30 mouse cellular contexts compared by ENCODE assay signal in genomic region chr17:87289367-87289766, GRCm38 (mm10). TPM values are rescaled to one million over a fixed set of nuclear protein-coding genes. Genes with fewer than 3 reads are reported as not detected.
DNase-seq lines count a peak whose midpoint lies in the region; TF ChIP-seq lines count a peak whose summit lies in the region.
"Had no signal": no experiment of that assay in that cellular context is flagged by ENCODE, and none has a peak within 500 bp of the region (broad histone marks: within the 10 kb centered on the region; RNA-seq: fewer than 3 reads in every experiment).

No protein-coding gene starts in this region.

- H3K36me3 ChIP-seq in liver, adult 2 months (ENCODE audit: control insufficient read depth, insufficient read depth, low read length): peaks cover 6% of the 10 kb centered on the region; the same call in 1 of the 2 replicates
- peaks cover 35% of the 10 kb centered on the region for H3K36me3 ChIP-seq in small intestine, adult 2 months (ENCODE audit: control insufficient read depth, insufficient read depth, low read length)
- H3K36me3 ChIP-seq in heart, embryonic 10.5 days: no peaks in the 10 kb centered on the region
- H3K36me3 ChIP-seq: embryonic facial prominence, embryonic 10.5 days; embryonic facial prominence, embryonic 15.5 days; hindbrain, embryonic 12.5 days; limb, embryonic 13.5 days; midbrain, embryonic 10.5 days; midbrain, embryonic 15.5 days; neural tube, embryonic 15.5 days had no signal

- no peaks in the 10 kb centered on the region for H3K27me3 ChIP-seq in liver, adult 2 months (ENCODE audit: control insufficient read depth, insufficient read depth, low read length)
- H3K27me3 ChIP-seq in small intestine, adult 2 months (ENCODE audit: control insufficient read depth, insufficient read depth, low read length): no peaks in the 10 kb centered on the region
- peaks cover 63% of the 10 kb centered on the region for H3K27me3 ChIP-seq in heart, embryonic 10.5 days (ENCODE audit: insufficient read depth, poor library complexity, severe bottlenecking)

- peak overlapping the region; percentile 38; the same call in 1 of the 2 replicates for H3K9ac ChIP-seq in liver, adult 2 months (ENCODE audit: low read depth, low read length)
- H3K9ac ChIP-seq: embryonic facial prominence, embryonic 15.5 days; forebrain, embryonic 13.5 days; hindbrain, embryonic 12.5 days; limb, embryonic 13.5 days; liver, embryonic 14.5 days; lung, embryonic 15.5 days; midbrain, embryonic 15.5 days; neural tube, embryonic 15.5 days had no signal

- peaks cover 34% of the 10 kb centered on the region; the same call in 1 of the 2 replicates for H3K79me2 ChIP-seq in liver, adult 2 months (ENCODE audit: control insufficient read depth, insufficient read depth, low read length)

- TF ChIP-seq CTCF in liver, adult 2 months (IDR thresholded peaks at IDR 0.05; ENCODE audit: low read depth, low read length): no peak
- no peak for TF ChIP-seq CTCF in small intestine, adult 2 months (IDR thresholded peaks at IDR 0.05; ENCODE audit: extremely low read depth, insufficient read length, insufficient replicate concordance, low read depth, low read length)

- 33% methylated on average over 5 of the region's 5 CpGs for WGBS in liver, adult 2 months
- WGBS in small intestine, adult 2 months: 34% methylated on average over 5 of the region's 5 CpGs
- WGBS in heart, embryonic 10.5 days: 78% methylated on average over 5 of the region's 5 CpGs

- TF ChIP-seq POLR2A in liver, adult 2 months (IDR thresholded peaks at IDR 0.05; ENCODE audit: extremely low read depth, insufficient read depth, low read length): no peak
- TF ChIP-seq POLR2A in small intestine, adult 2 months (IDR thresholded peaks at IDR 0.05; ENCODE audit: low read depth, low read length): 0 out of 2 replicates have a peak, but pooled peaks have one; percentile 11

- peaks cover 75% of the 10 kb centered on the region for H3K4me1 ChIP-seq in liver, adult 2 months (ENCODE audit: control insufficient read depth, insufficient read depth, low read length)
- H3K4me1 ChIP-seq in small intestine, adult 2 months (ENCODE audit: control insufficient read depth, insufficient read depth, insufficient read length, low read length): peaks cover 35% of the 10 kb centered on the region
- peaks cover 10% of the 10 kb centered on the region; the same call in 1 of the 2 replicates for H3K4me1 ChIP-seq in heart, embryonic 10.5 days

- H3K27ac ChIP-seq in liver, adult 2 months (replicated peaks; ENCODE audit: insufficient read depth, low read depth, low read length): peak overlapping the region; percentile 94
- H3K27ac ChIP-seq in small intestine, adult 2 months (ENCODE audit: insufficient read depth, low read depth, low read length): peak overlapping the region; percentile 78
- H3K27ac ChIP-seq in heart, embryonic 10.5 days: no peak overlapping the region
- H3K27ac ChIP-seq: embryonic facial prominence, embryonic 10.5 days; embryonic facial prominence, embryonic 15.5 days; forebrain, embryonic 13.5 days; hindbrain, embryonic 12.5 days; hindbrain, postnatal 0 days; layer of hippocampus, adult 2 months; limb, embryonic 13.5 days; liver, embryonic 14.5 days; lung, embryonic 15.5 days; midbrain, embryonic 10.5 days; midbrain, embryonic 15.5 days; neural tube, embryonic 15.5 days had no signal

- DNase-seq in liver, adult 2 months (ENCODE audit: extremely low read depth, low read depth, low spot score): peak; percentile 89
- no peak for DNase-seq in liver
- DNase-seq in kidney, postnatal 10 days: peak; percentile 45
- DNase-seq in testis, postnatal 10 days (ENCODE audit: low spot score): no peak
- DNase-seq in heart, embryonic 10.5 days (ENCODE audit: low spot score): no peak
- no peak for DNase-seq in embryo, embryonic 10 days (ENCODE audit: low spot score)
- DNase-seq: adrenal gland, postnatal 36 days; B cell, adult 2 months; cerebellum, adult 18-20 months; cerebellum, postnatal 10 days; gastrocnemius, postnatal 14 days; heart, adult 11 months; heart, postnatal 36 days; retina, postnatal 1 day; right cerebral cortex, postnatal 25 days; spleen, adult 18-20 months; thymus, postnatal 14 days had no signal

- no peak overlapping the region for H3K4me3 ChIP-seq in liver, adult 2 months (ENCODE audit: insufficient read depth, low read depth, low read length)
- H3K4me3 ChIP-seq in small intestine, adult 2 months (ENCODE audit: low read depth, low read length): no peak overlapping the region
- H3K4me3 ChIP-seq in heart, embryonic 10.5 days: no peak overlapping the region
- H3K4me3 ChIP-seq: embryonic facial prominence, embryonic 10.5 days; embryonic facial prominence, embryonic 15.5 days; forebrain, embryonic 13.5 days; hindbrain, embryonic 12.5 days; layer of hippocampus, adult 2 months; limb, embryonic 13.5 days; lung, embryonic 15.5 days; midbrain, embryonic 10.5 days; midbrain, embryonic 15.5 days; neural tube, embryonic 15.5 days had no signal

- H3K9me3 ChIP-seq in heart, embryonic 10.5 days: no peaks in the 10 kb centered on the region
- H3K9me3 ChIP-seq: embryonic facial prominence, embryonic 10.5 days; embryonic facial prominence, embryonic 15.5 days; forebrain, embryonic 13.5 days; hindbrain, embryonic 12.5 days; limb, embryonic 13.5 days; lung, embryonic 15.5 days; midbrain, embryonic 10.5 days; midbrain, embryonic 15.5 days; neural tube, embryonic 15.5 days had no signal

RNA-seq across cellular contexts. Expression of gene Ttc7, which starts 6.7 kb away (rescaled TPM):
- 19.0 and 22.4 TPM in 2 replicates for total RNA-seq in liver, adult 2 months (2014; rRNA removed)
- 36.5 and 37.8 TPM in 2 replicates for polyA plus RNA-seq in liver, adult 2 months (2012; rRNA removed)
- polyA plus RNA-seq in small intestine, adult 2 months (2012; rRNA removed): 195 and 289 TPM in 2 replicates
- polyA plus RNA-seq in heart, embryonic 10.5 days (2016; fragmentation: Nextera tagmentation; extraction: Ambion mirVana): 2.8 and 4.7 TPM in 2 replicates

RNA-seq across cellular contexts. Expression of gene Mcfd2, which starts 23.6 kb away (rescaled TPM):
- total RNA-seq in liver, adult 2 months (2014; rRNA removed): 223 and 231 TPM in 2 replicates
- 263 and 314 TPM in 2 replicates for polyA plus RNA-seq in liver, adult 2 months (2012; rRNA removed)
- polyA plus RNA-seq in small intestine, adult 2 months (2012; rRNA removed): 139 and 169 TPM in 2 replicates
- 77.8 and 82.7 TPM in 2 replicates for polyA plus RNA-seq in heart, embryonic 10.5 days (2016; fragmentation: Nextera tagmentation; extraction: Ambion mirVana)

Comparison
In these comparisons a context has a peak if more than half of its experiments do, and no peak if none do; other contexts are left out.
1. DNase-seq: peak in liver, adult 2 months (single experiment) and kidney, postnatal 10 days (single experiment); none in liver (single experiment), testis, postnatal 10 days (single experiment), heart, embryonic 10.5 days (single experiment) and embryo, embryonic 10 days (single experiment).